Mouse (Mus musculus) activated CD4-positive, CD25-positive, alpha-beta regulatory T cell, adult 9 weeks (primary cell): ENCODE data around the gene Fam243. TPM values are rescaled to one million over a fixed set of nuclear protein-coding genes. Genes with fewer than 3 reads are reported as not detected.

ENCODE experiments used
- polyA plus RNA-seq: library from polyadenylated mRNA; unstranded; fragments of 100-300 nt; shearing (Covaris generic); gene quantifications from one replicate; pipeline ENCODE4 v1.2.1, GENCODE M21; 2017

Gene Fam243
- polyA plus RNA-seq: not detected

DNA sequence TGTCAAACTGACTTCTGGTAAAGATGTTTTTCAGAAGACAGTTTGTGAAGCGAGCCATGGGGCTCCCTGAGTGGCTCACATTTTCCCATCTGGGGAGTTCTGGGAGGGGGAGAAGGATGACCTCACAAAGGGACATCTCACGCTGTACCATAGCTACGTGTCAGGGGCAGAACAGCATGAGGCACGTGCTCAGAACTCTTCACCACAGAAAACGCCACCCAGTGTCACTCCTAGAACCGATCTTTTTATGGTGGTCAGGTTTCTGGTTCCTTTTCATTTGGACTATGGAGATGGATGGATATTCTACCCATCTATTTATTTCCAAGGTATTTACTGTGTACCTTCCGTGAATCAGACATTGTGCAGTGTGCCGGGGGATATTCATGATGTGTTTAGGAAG lies at the start of gene Fam243:
TSS of gene Fam243 (minus strand) at position 101 of the 400 bp plus-strand sequence.

GRCm38 (mm10) chr16:92359229-92359628 lies 38.0 kb upstream of the Fam243 start, which contains the start of gene Kcne1:
Kcne1 (minus strand) TSS chr16:92359468.

GRCm38 (mm10) chr16:92300649-92301411 lies 20.4 kb downstream of the Fam243 start, which contains the start of gene Smim11:
Smim11 (plus strand) TSS chr16:92301286.

GRCm38 (mm10) chr16:92292101-92292500 lies 29.1 kb downstream of the Fam243 start, which contains the start of gene Kcne2:
Kcne2 (plus strand) TSS chr16:92292389.

Other genes starting within 250 kb of the Fam243 start
- not detected for gene Kcne2, start 29.1 kb downstream of the Fam243 start, polyA plus RNA-seq
- 139 TPM for gene Smim11, start 20.2 kb downstream of the Fam243 start, polyA plus RNA-seq
- 0.17 TPM for gene Kcne1, start 38.0 kb upstream of the Fam243 start, polyA plus RNA-seq
- gene Rcan1, start 149.4 kb upstream of the Fam243 start, polyA plus RNA-seq: 2.1 TPM
- not detected for gene Clic6, start 164.3 kb upstream of the Fam243 start, polyA plus RNA-seq